Mouse (Mus musculus) T-helper 17 cell (primary cell): ENCODE results near the gene Rab1b.
"Not testable (repeated sequence)": the region's sequence is repeated elsewhere in the genome, so short reads cannot be mapped to it uniquely, and the experiment has no call there.

Source experiments
- in situ Hi-C, 2 experiments: fragments of 300-600 bp; cut with MboI, MseI; formaldehyde crosslinking; loops; 1 replicate in 1 of 2; 2 replicates in 1 of 2; pipeline ENCODE4 v1.15.1; 2025; ENCODE audit warnings: high pct_unique_total_duplicates in 2 of 2

The Rab1b gene

DNA sequence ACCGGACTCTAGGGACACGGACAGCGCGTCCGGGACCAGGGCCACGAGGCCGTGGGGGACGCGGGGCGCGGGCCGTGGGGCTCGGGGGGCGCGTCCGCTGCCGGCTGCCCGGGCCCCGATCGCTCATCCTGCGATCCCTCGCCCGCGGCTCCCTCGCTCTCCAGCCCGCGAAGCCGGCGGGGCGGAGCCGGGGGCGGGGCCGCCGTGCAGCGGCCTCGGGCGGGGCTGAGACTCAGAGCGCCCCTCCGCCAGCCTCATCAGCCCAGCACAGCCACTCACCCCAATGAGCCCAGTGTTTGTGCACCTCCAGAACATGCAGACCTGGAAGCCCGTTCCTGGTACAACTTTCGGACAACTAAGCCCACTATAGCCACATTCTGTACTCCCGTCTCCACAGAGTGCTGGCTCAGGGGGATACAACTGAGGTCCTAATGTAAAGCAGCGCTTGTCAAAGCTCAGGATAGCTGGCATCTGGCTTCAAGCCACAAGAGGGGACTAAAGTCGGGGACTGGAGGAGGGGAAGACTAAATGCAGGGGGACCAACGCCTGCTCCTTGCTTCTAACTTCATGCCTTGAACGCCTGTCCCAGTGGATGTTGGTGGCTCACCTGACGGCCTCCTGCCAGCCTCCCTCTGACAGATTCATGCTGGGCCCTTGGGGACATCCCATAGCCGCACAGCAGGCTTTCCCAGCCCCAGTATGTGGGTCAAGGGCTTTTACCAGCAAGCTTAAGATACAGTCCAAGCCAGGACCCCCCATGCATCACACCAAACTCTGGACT lies 8.3 kb downstream of the Rab1b start, which contains the start of gene Cnih2:
Cnih2 (minus strand) TSS at position 159 of the 781 bp plus-strand sequence.
- in situ Hi-C loops, result loop anchor here in 1 of 2 experiments (10.0 kb wide), 1 partner anchor 46 kb away; no protein-coding TSS in a partner anchor

DNA sequence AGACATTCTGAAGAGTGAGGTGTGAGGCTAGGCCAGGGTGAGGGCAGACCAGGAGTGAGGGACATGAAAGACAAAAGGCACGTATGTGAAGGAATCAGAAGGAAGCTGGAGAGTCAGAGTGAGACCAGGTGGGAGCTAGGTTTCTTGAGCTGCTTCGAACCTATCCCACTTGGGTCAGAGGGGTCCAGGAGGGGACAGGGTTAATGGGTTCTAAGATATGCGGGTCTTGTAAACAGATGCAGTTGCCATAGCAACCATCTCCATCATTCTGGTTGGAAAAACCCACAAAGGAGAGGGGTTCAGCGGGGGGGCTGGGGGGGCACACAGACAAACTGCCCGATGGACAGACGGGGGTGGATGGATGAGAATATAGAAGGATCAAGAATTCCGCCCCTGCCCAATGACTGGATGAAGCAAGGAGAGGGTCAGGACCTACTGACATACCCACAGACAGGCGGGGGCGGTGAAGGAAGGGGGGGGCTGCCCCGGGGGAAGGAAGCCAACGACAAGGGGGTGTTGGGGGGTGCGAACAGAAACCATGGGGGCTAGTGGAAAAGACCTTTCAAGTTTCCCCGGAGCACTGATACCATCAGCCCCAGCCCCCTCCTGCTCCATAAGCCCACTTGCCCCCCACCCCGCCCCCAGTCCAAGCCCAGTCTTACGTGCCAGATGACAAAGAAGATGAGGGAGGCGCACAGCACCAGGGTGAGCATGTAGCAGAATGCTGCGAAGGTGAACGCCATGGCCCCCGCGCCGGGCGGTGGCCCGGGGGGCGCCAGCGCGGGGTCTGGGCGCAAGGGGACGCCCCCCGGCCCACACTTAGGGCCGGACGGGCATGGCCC lies 9.1 kb downstream of the Rab1b start:
- in situ Hi-C loops, result loop anchor here in 1 of 2 experiments (10.0 kb wide), 1 partner anchor 47 kb away; no protein-coding TSS in a partner anchor

DNA sequence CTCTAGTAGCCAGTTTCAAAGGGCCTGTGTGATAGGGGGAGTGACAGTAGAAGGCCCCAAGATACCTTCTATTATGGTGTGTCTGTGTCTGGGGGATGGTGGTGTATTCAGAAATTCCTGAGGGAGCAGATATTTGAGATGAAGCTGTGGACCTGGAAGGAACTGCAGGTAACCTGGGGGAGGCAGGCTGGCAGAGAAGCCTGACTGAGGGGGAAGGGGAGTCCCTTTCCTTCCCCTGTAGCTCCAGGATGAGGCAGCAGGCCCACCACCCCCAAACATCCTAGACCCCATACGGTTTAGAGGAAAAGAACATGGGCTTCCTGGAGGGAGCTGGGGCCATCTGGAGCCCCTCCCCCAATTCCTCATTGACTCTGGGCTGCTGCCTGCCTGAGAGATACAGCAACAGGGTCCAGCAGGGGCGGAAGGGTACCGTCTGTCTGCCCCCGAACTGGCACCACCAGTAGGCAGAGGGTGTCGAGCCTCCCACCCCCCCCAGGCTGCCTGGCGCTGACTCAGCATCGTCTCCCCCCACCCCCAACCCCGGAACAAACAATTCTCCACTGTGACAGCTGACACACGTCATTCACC lies 10.9 kb downstream of the Rab1b start:
- in situ Hi-C loops, result loop anchor here in 1 of 2 experiments (10.0 kb wide), 1 partner anchor 49 kb away; no protein-coding TSS in a partner anchor

DNA sequence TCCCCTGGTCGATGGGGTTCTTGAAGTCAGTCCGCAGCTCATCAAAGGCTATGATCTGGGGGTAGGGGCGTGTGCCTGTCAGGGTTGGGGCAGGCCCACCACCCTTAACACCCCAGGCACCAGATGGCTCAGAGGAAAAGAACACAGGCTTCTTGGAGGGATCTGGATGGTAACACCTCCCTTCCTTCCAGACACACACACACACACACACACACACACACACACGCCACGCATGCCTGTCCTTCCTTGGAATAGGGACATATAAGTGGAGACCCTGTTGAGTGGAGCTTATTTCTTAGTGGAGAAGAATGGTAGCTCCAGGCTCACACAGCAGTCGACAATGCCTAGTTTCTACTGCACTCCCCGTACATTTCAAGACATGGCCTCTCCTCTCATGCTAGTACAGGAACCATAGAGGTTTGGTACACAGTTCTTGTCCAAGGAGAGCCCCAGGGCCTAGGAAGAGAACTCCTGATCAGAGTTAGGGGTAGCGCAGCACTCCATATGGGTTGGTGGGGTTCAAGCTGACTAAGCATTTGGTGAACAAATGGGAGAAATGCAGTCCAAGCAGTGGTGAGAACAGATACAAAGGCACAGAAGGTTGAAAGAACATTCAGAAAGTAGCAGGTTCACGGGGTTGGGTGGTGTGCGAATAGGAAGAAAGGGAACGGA lies 12.0 kb downstream of the Rab1b start:
- in situ Hi-C loops, result loop anchor here (5.0 to 10.0 kb wide), 2 partner anchors 47 to 50 kb away; no protein-coding TSS in a partner anchor

DNA sequence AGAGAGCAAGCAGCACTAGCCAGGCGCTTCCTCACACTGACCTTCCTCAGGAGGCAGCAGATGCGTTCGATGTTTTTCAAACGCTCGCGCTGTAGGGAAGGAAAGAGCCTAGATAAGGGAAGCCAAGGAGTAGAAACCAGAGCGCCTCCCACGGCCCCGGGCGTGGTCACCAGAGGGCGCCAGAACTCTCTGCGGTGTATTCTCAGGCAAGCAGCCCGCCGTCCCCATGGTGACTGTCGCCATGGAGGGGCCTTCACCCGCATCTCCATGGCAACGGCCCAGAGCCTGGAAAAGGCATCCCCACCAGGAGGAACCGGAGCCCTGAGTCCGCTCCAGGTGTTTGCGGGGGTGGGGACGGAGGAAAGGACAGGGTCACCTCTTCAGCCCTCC lies 12.6 kb downstream of the Rab1b start:
- in situ Hi-C loops, result loop anchor here (5.0 to 10.0 kb wide), 2 partner anchors 48 to 51 kb away; no protein-coding TSS in a partner anchor

DNA sequence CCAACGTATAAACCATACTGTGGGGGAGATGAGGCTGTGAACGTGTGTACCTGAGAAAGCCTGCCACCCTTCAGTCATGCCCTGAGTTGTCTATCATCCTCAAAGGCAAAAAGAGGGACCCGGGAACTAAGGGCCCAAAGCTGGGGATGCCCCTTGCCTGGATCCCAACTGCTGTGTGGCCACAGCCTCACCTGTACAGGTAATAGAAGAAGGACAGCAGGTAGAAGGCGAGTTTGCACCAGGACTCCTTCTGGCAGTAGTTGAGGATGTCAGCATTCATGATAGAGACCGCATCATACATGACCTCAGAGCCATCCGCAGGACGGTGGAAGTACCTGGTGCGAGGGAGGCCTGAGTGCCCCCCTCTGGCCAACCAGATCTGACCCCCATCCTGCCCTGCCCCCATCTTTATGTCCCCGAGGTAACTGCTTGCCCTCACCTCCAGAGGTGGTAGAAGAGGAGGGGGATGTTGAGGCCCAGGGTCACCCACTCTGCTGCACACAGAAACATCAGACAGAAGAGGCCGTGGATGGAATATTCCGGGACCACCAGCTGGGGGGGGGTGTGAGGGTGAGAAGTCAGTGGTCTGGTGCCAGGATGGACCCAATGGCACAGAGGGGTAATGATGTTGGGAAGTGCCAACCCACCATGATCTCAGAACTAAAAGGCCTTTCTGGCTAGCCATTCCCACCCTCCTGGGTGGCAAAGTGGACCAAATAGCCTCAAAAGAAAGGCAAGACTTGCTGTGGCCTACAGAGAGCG lies 13.2 kb downstream of the Rab1b start:
- in situ Hi-C loops, result loop anchor here (5.0 to 10.0 kb wide), 2 partner anchors 49 to 51 kb away; no protein-coding TSS in a partner anchor

DNA sequence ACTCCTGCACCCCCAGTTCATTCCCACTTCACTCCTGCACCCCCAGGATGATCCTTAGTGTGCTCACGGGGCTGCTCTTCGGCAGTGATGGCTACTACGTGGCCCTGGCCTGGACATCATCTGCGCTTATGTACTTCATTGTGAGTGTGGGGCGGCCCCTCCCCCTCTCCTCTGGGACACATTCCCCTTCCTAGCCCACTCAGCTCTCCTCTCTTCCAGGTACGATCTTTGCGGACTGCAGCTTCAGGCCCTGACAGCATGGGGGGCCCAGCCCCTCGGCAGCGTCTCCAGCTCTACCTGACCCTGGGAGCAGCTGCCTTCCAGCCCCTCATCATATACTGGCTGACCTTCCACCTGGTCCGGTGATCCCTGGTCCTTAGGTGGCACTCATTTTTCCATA lies 14.8 kb downstream of the Rab1b start:
- in situ Hi-C loops, result loop anchor here (5.0 to 10.0 kb wide), 2 partner anchors 50 to 53 kb away; no protein-coding TSS in a partner anchor

DNA sequence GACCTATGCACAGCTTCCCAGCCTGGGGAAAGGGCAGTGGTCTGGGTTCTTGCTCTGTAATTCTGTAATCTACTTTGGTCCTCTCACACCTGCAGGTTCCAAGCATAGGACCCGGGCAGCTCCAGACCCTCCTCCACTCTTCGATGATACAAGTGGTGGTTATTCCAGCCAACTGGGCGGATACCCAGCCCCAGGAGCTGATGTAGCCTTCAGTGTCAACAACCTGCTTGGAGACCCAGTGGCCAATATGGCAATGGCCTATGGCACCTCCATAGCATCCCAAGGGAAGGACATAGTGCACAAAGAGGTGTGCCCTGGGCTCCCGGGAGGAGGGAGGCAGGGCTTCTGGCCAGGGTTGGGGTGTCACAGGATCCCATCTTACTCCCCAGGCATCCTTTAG lies 17.5 kb downstream of the Rab1b start:
- in situ Hi-C loops, result no loop called here

DNA sequence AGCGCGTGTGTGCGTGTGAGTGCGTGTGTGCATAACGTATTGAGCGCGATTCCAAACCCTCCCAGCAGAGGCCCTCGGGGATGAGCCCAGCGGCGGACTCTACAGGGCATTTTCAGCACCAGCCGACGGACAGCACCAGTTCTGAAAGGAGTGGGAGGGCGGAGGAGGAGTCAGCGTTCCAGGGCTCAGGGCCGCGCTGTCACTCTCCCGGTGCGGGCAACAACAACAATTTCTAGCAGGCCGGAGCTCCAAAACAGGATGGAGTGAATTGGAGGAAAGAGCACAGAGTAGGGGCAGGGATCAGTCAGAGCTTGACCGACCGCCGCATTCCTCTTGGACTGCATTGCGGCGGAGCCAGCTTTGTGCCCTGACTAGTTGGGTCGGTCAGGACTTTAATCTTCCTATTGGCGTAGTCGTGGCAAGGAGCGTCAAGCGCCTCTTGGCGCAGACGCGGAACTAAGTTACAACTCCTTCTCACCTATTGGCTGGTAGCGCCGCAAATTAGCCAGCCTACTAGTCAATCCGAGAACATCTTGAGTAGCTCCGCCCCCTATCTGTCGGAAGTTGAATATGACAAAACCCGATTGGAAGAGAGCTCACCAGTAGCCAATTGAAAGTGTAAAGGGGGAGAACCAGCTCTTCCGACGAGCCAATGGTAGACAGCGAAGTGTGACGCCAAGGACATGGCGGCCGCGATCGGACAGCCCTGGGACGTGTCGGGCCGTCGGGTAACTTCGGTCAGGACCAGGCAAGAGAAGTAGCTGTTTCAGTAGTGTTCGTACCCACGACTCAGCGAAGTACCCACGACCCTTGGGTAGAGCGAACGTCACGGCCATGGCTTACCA lies 18.8 kb downstream of the Rab1b start, which contains the start of gene Yif1a:
Yif1a (plus strand) TSS at position 655 of the 845 bp plus-strand sequence.
- in situ Hi-C loops, result no loop called here

DNA sequence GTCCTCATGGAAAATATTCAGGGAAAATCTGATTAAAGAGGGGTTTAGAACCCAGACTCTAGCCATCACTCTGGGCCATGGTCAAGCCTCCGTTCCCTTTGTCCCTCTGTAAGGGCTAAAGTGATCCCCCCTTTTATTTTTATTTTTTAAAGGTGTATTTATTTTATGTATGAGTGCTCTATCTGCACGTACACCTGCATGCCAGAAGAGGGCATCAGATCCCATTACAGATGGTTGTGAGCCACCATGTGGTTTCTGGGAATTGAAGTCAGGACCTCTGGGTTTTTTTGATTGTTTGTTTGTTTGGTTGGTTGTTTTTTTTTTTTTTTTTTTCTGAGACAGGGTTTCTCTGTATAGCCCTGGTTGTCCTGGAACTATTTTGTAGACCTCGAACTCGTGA lies 20.3 kb downstream of the Rab1b start:
- in situ Hi-C loops, result not testable (repeated sequence)

DNA sequence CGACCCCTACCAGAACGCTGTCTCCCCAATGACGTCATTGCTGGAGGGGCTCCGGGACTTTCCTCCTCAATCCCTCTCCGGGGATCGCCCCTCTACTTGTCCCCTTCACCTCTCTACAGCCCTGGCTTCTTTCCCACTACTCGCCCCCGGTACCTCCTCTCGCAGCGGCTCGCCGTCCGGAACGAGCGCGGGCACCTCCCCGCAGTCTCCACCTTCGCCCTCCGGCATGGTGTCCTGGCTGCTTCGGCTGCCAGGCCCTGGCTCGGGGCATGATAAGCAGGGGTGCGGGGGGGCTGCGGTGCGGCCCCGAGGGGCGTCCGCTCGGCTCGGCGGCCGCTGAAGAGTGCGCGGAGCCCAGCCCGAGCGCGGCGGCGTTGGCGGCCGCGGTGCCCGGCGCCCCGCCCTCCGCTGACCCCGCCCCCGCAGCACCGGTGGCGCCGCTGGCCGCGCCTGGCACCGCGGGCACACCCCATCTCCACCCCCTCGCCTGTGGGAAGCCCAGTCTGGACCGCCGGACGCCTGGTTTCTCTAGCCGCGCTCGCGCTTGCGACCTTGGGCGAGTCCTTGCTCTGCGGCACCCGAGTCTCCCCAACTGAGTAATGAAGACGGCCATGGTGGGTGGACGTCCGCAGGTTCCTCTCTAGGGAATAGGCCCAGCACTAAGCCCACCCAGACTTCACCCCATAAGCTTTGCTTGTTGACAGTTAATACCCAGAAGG lies 21.6 kb downstream of the Rab1b start, which contains the start of gene Tmem151a:
Tmem151a (minus strand) TSS at position 387 of the 719 bp plus-strand sequence.
- in situ Hi-C loops, result no loop called here

DNA sequence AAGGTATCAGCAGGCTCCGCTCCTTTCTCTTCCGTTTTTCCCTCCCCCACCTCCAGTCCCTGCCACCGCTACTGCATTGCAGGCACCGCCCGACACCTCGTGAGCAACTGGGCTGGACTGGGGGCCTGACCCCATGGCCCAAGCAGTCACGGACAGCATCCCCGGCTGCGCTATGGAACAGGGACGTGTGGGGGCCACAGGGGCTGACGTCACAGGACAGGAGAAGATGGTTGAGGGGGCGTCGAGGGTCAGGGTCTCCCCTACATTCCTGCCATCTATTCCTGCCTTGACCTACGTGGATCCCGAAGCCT lies 22.1 kb downstream of the Rab1b start:
- in situ Hi-C loops, result no loop called here

DNA sequence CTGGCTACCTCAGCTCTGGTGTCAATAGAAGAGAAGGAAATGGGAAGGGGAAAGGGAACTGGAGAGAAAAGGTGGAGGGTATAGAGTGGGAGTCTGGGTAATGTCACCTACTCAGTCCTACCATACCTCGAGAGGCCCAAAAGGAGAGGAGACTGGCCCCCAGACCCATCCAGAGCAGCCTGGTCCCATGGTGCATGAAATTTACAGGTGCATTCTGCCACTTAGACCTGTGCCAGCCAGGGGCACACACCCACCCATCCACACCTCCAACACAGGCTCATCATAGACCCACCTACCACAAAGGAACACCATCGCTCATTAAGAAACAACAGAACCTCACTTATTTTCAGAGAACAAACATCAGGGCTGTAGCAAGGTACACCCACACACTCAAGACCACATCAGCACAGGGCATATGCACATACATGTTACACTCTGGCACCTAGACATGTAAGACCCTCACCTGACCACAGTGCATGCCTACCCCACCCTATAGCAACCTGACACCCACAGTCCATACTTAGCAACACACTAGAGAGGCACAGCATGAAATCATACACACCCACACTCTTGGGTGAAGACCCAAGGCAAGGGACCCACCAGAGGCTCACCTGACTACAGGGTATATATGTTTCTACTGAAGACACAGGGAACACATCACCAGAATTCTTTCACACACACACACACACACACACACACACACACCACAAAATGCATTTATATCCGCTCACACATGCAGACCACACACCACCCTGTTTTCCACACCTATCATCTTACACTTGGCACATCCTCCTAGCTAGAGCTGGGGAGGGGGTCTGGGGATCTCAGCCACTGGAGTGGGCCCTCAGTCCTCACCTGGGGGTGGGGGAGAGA lies 22.7 kb downstream of the Rab1b start:
- in situ Hi-C loops, result no loop called here

DNA sequence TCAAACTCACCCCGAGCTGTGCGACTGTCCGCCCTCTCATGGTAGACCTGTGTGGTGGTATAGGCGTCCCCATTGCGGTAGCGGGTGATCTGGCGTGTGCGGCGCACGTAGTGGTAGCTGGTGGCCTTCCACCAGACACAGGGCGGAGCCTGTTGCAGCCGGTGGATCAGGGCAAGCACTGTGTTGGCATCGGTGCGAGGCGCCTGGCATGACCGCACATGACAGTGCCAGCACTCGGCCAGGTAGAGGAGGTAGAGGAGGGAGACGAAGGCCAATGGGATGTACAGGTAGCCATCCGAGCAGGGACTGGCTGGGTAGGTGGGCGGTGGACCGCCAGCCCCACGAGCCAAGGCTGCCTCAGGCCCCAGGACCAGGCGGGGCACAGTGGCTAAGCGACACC lies 24.3 kb downstream of the Rab1b start:
- in situ Hi-C loops, result no loop called here

DNA sequence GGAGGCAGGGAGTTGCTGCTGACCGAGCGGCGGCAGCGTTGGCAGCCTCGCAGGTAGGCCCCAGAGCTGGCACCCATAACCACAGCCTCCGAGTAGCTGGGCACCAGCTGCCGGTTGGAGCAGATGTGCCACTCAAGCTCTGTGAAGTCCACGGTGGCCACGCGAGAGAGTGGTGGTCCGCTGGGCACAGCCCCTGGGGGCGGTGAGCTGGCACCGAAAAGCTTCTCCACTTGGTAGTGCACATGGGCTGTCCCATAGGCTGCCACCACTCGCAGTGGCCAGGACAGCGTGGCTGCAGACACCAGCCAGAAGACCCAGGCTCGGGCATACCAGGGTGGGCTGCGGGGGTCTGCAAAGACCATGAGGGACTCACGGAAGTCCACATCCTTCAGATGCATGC lies 24.9 kb downstream of the Rab1b start:
- in situ Hi-C loops, result no loop called here

DNA sequence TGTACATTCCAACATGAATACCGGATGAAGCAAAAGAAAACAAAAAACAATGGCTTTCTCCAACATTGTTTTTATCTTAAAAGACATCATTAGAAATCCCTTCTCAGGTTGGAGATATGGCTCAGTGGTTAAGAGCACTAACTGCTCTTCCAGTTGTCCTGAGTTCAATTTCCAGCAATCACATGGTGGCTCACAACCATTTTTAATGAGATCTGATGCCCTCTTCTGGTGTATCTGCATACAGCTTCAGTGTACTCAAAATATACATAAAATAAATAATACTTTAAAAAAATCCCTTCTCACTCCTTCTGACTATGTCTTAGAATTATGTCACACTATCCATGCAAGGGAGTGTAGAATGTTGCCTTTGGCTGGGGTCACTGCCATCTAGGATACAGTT lies 27.6 kb downstream of the Rab1b start:
- in situ Hi-C loops, result no loop called here

DNA sequence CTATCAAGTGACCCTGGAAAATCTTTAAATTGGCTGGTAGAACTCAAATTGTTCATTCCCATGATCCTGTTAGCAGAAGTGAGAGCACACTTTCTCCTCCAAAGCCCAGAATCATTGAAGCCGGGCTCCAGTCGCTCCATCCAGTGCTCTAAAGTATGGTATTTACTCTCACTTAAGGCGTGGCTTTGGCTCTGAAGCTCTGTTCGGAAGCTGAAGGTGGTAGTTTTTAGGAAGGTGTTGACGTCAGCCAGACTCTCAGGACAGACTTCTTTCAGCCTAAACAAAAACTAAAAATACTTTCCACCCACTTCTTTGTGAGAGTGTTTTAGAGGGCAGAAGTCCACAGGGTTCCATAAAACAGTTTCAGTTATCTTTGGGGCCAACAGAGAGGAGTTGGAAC lies 33.4 kb downstream of the Rab1b start:
- in situ Hi-C loops, result no loop called here

DNA sequence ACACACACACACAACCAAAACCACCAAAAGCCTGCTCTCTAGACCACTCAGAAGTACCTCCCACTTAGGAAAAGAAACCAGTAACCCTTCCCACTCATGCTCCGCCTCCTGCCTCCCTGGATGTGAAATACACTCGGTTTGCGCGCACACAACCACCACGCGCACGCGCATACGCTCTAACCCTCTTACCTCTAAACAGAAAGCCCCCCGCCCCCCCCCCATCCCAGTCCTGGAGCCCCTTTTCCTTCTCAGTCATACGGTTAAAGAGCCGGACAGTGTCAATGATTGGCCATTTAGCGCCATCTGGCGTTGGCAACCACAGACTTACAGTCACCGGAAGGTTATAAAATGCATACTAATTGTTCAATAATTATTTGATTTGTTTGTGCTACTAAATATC lies 33.8 kb downstream of the Rab1b start:
- in situ Hi-C loops, result no loop called here
